Mouse (Mus musculus) stomach, postnatal 0 days (tissue): ENCODE measurements at regions not wholly inside any gene's neighbourhood (a gene's known extent, or its start where the extent isn't known, plus 50 kb on each side); places are given as distances from the start of the nearest gene placed in this dataset.

Source experiments
- ATAC-seq: fragments of 200-750 bp; cut with Nextera tagmentation; 2 replicates; pipeline ENCODE4 v1.8.0; 2017; ENCODE audit not compliant: low FRiP score, low TSS enrichment
- DNase-seq: peaks from one replicate; pipeline ENCODE4 v3.0.0-alpha.2; 2016; ENCODE audit warnings: low spot score
- H3K27ac ChIP-seq: fragments of 300-500 bp; sonication (generic); replicated peaks from 2 replicates; pipeline ENCODE4 v1.5.1; 2014; ENCODE audit warnings: mild to moderate bottlenecking, control low read depth
- H3K27me3 ChIP-seq: fragments of 300-500 bp; sonication (generic); 2 replicates; pipeline ENCODE4 v1.6.1; 2014; ENCODE audit warnings: low read length; ENCODE audit not compliant: control insufficient read depth, insufficient read depth
- H3K36me3 ChIP-seq: fragments of 300-500 bp; sonication (generic); 2 replicates; pipeline ENCODE4 v1.6.1; 2014; ENCODE audit warnings: low read length, mixed read lengths; ENCODE audit not compliant: control insufficient read depth, insufficient read depth
- H3K4me1 ChIP-seq: fragments of 300-500 bp; sonication (generic); replicated peaks from 2 replicates; pipeline ENCODE4 v1.6.1; 2014; ENCODE audit warnings: antibody characterized with exemption; ENCODE audit not compliant: control insufficient read depth, insufficient read depth
- H3K4me2 ChIP-seq: fragments of 300-500 bp; sonication (generic); replicated peaks from 2 replicates; pipeline ENCODE4 v1.6.1; 2014; ENCODE audit warnings: low read depth, mild to moderate bottlenecking, control low read depth, moderate library complexity
- H3K4me3 ChIP-seq: fragments of 300-500 bp; sonication (generic); 2 replicates; pipeline ENCODE4 v1.5.1; 2014; ENCODE audit warnings: low read depth, low read length, control low read depth
- H3K9ac ChIP-seq: fragments of 300-500 bp; sonication (generic); 2 replicates; pipeline ENCODE4 v1.6.1; 2014; ENCODE audit warnings: mild to moderate bottlenecking, low read length, control low read depth, mixed read lengths
- H3K9me3 ChIP-seq: fragments of 300-500 bp; sonication (generic); 2 replicates; pipeline ENCODE4 v1.6.1; 2016; ENCODE audit warnings: low read length; ENCODE audit not compliant: control insufficient read depth
- CTCF ChIP-seq: IDR thresholded peaks from 2 replicates; pipeline ENCODE4 v1.5.1; 2016; ENCODE audit warnings: antibody characterized with exemption, low read depth, mild to moderate bottlenecking, moderate library complexity
- EP300 ChIP-seq: optimal IDR thresholded peaks from 2 replicates; pipeline ENCODE3; 2016; ENCODE audit warnings: antibody characterized with exemption
- WGBS: fragments of 180-500 bp; shearing (Covaris S2); extraction: QIAGEN DNeasy Blood & Tissue Kit; methylation state at CpG from one replicate; pipeline ENCODE4 v1.1.7; 2014; 5-methylcytosine and 5-hydroxymethylcytosine counted together

DNA sequence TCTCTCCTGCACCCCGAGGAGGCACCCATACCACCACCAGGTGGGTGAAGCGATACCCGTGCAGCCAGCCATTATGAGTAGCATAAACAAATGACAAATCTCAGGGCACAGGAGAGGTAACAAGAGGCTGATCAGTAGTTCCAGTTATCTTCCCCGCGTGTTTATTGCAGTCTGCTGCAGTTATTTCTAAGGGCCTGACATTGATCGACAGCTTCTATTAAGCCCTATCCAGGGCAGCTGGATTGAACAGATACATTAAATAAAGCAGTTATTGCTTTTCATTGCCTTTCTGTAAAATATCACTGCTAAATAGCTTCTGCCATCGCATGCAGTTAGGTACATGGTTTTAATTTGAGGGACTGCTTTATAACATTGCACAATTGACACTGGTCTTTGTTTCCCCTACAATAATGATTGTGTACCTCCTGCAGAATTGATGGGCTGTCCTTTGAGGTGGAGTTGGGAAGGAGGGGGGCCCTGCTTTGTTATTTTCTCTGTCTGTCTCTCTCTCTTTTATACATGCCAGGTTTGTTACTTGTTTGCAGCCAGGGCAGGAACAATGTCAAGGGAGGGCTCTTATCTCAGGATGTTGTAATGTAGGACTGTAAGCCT lies 245.0 kb downstream of the Gpat3 start:
- ATAC-seq (no peak), DNase-seq (no peak)
- Histone ChIP-seq H3K4me1 (no peaks in the 10 kb centered on the region), H3K9me3 (no peaks in the 10 kb centered on the region), H3K4me3 (no peak overlapping the region), H3K27ac (no peak overlapping the region), H3K27me3 (no peaks in the 10 kb centered on the region), H3K9ac (no peak overlapping the region), H3K36me3 (no peaks in the 10 kb centered on the region), H3K4me2 (no peak overlapping the region)
- WGBS, result 72% methylated on average over 7 of the region's 7 CpGs
- no peak for TF ChIP-seq EP300
- TF ChIP-seq CTCF, result no peak

DNA sequence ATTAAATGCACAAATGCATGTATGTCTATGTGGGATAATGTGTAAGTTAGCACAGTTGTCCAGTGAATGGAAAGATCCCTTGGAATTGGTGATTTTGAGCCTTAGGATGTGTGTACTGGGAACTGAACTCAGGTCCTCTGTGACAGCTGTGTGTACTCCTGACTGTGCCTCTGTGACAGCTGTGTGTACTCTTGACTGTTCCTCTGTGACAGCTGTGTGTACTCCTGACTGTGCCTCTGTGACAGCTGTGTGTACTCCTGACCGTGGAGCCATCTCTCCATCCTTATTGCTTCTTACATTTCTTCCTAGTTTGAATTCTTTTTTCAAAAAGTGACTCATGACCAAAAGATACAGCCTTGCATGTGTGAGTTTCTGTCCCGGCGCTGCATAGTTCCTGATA lies 239.7 kb downstream of the Gpat3 start:
- Histone ChIP-seq H3K4me2 (no peak overlapping the region), H3K4me1 (no peaks in the 10 kb centered on the region), H3K4me3 (no peak overlapping the region), H3K36me3 (no peaks in the 10 kb centered on the region), H3K27ac (no peak overlapping the region), H3K9ac (no peak overlapping the region), H3K9me3 (no peaks in the 10 kb centered on the region), H3K27me3 (no peaks in the 10 kb centered on the region)
- TF ChIP-seq EP300 (no peak), CTCF (no peak)
- WGBS, result 49% methylated on average over 3 of the region's 3 CpGs
- no peak for ATAC-seq
- DNase-seq, result no peak

DNA sequence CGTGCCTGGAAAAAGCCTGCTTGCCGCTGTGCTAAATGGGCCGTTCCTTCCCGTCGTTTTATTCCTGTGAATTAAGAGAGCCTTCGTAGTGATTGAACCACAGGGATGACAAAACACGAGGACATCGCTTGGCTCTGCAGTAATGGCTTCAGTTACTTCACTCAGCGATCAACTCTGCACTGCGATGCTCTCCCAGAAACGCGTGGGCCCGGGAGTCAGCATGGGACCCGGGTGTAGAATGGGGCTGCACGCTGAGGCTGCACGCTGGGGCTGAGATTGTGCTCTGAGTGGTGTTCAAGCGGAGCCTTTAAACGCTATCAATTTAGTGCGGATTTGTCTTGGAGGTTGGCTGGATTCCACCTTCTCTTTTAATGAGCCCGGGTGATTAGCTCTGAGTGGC lies 237.1 kb downstream of the Gpat3 start:
- Histone ChIP-seq H3K9me3 (no peaks in the 10 kb centered on the region), H3K9ac (no peak overlapping the region), H3K36me3 (no peaks in the 10 kb centered on the region), H3K4me1 (no peaks in the 10 kb centered on the region), H3K27me3 (no peaks in the 10 kb centered on the region), H3K4me3 (no peak overlapping the region), H3K27ac (no peak overlapping the region), H3K4me2 (no peak overlapping the region)
- no peak for DNase-seq
- TF ChIP-seq EP300, result no peak
- WGBS, result 89% methylated on average over 20 of the region's 20 CpGs
- no peak for ATAC-seq

DNA sequence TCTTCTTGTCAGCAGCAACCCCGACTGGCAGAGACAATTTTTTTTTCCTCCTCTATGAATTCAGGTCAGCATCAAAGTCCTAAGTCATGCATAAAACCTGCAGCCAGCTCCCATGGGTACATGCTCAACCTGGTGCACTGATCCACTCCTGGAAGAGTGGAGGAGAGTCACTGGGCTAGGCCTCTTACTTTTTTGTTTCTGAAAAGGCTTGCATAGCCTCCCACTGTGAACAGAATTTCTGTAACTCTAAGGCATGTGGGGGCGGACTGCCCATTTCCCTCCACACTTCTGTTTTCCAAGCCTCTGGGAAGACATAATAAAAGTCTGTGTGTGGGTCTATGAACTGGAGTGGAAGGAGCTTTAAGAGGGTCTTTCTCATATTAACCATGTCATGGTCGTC lies 218.8 kb downstream of the Gpat3 start:
- Histone ChIP-seq H3K9ac (no peak overlapping the region), H3K27ac (no peak overlapping the region), H3K27me3 (no peaks in the 10 kb centered on the region), H3K4me2 (no peak overlapping the region), H3K36me3 (no peaks in the 10 kb centered on the region), H3K4me1 (no peaks in the 10 kb centered on the region), H3K4me3 (no peak overlapping the region), H3K9me3 (no peaks in the 10 kb centered on the region)
- 83% methylated on average over 3 of the region's 3 CpGs for WGBS
- DNase-seq (no peak), ATAC-seq (no peak)
- TF ChIP-seq CTCF (no peak), EP300 (no peak)

DNA sequence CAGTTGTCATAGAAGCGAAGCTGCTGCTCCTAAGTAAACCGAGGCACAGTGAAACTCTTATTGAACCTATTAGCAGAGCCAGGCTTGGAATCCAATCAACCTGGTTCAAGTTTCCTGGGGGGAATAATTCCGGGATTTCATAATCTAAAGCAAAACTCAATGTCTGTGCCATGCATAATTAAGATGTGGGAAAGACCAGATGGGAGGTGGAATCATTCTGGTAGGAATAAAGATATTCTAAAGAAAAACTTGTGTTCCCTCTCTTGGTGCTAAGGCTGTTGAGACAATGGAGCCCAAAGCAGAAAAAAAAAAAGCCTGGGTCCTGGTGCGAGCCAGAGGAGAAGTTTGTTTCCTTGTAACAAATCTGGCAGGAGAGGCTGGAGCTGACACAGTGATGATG lies 217.7 kb downstream of the Gpat3 start:
- Histone ChIP-seq H3K4me3 (no peak overlapping the region), H3K4me2 (no peak overlapping the region), H3K27ac (no peak overlapping the region), H3K9ac (no peak overlapping the region), H3K4me1 (no peaks in the 10 kb centered on the region), H3K27me3 (no peaks in the 10 kb centered on the region), H3K36me3 (no peaks in the 10 kb centered on the region), H3K9me3 (no peaks in the 10 kb centered on the region)
- DNase-seq, result no peak
- WGBS, result 83% methylated on average over 4 of the region's 4 CpGs
- no peak for ATAC-seq
- TF ChIP-seq EP300, result no peak
- TF ChIP-seq CTCF, result no peak

DNA sequence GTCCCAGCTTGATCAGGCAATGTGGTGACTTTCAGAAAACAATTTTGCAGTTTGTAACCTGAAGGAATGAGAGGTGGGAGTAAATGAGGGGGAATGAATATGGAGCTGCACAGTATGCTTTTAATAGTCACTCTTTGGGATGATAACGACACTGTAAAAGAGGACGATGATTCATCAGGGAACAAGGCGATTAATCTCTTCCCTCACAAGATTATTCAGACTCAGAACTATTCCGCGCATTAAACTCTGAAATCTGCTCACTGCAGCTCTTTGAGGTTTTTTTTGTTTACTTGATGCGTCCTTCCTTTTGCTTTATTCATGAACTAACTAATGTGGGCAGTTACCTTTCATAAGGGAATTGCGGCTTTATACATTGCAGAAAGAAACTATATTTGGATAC lies 206.1 kb downstream of the Gpat3 start:
- DNase-seq (no peak), ATAC-seq (no peak)
- WGBS, result 67% methylated on average over 7 of the region's 7 CpGs
- Histone ChIP-seq H3K4me1 (no peaks in the 10 kb centered on the region), H3K27ac (no peak overlapping the region), H3K4me3 (no peak overlapping the region), H3K9me3 (no peaks in the 10 kb centered on the region), H3K9ac (no peak overlapping the region), H3K27me3 (no peaks in the 10 kb centered on the region), H3K4me2 (no peak overlapping the region), H3K36me3 (no peaks in the 10 kb centered on the region)
- no peak for TF ChIP-seq EP300
- TF ChIP-seq CTCF, result no peak
